Mouse (Mus musculus): Measurements from ENCODE around the gene Senp6. TPM values are rescaled to one million over a fixed set of nuclear protein-coding genes. Genes with fewer than 3 reads are reported as not detected.

Senp6 gene
- polyA plus RNA-seq, 1 experiment from 2014 or later, result 78.7 TPM

GRCm38 (mm10) chr9:80180771-80181170 is 114.1 kb downstream of the Senp6 start:
- Histone ChIP-seq H3K4me1 (ENCODE audit: control insufficient read depth, insufficient read depth, low read length) (no peaks in the 10 kb centered on the region), H3K36me3 (ENCODE audit: control insufficient read depth, insufficient read depth, low read length) (no peaks in the 10 kb centered on the region), H3K9ac (replicated peaks; ENCODE audit: low read depth, low read length) (no peak overlapping the region), H3K9me3 (ENCODE audit: control insufficient read depth, low read depth, low read length) (no peaks in the 10 kb centered on the region), H3K4me3 (ENCODE audit: low read depth, low read length) (no peak overlapping the region), H3K4me2 (replicated peaks; ENCODE audit: low read depth, low read length) (no peak overlapping the region), H3K27me3 (ENCODE audit: control insufficient read depth, insufficient read depth, low read length) (no peaks in the 10 kb centered on the region), H3K27ac (ENCODE audit: low read length) (no peak overlapping the region)
- 79% methylated on average over 5 of the region's 5 CpGs for WGBS
- ATAC-seq (ENCODE audit: insufficient number of reproducible peaks, insufficient read depth, low FRiP score, low read depth), result no peak

- Histone ChIP-seq H3K4me2 (replicated peaks; ENCODE audit: low read depth, low read length) (no peak overlapping the region), H3K27ac (ENCODE audit: low read length) (no peak overlapping the region), H3K36me3 (ENCODE audit: control insufficient read depth, insufficient read depth, low read length) (no peaks in the 10 kb centered on the region), H3K9ac (replicated peaks; ENCODE audit: low read depth, low read length) (no peak overlapping the region), H3K4me3 (ENCODE audit: low read depth, low read length) (no peak overlapping the region), H3K27me3 (ENCODE audit: control insufficient read depth, insufficient read depth, low read length) (no peaks in the 10 kb centered on the region), H3K9me3 (ENCODE audit: control insufficient read depth, low read depth, low read length) (no peaks in the 10 kb centered on the region), H3K4me1 (ENCODE audit: control insufficient read depth, insufficient read depth, low read length) (no peaks in the 10 kb centered on the region)
- no peak for ATAC-seq (ENCODE audit: insufficient number of reproducible peaks, insufficient read depth, low FRiP score, low read depth)
- WGBS, result 87% methylated on average over 1 of the region's 1 CpGs
Measured at GRCm38 (mm10) chr9:80181692-80182091, 115.0 kb downstream of the Senp6 start.

GRCm38 (mm10) chr9:80184138-80184537 is 117.4 kb downstream of the Senp6 start:
- Histone ChIP-seq H3K9ac (replicated peaks; ENCODE audit: low read depth, low read length) (no peak overlapping the region), H3K27ac (ENCODE audit: low read length) (no peak overlapping the region), H3K27me3 (ENCODE audit: control insufficient read depth, insufficient read depth, low read length) (no peaks in the 10 kb centered on the region), H3K9me3 (ENCODE audit: control insufficient read depth, low read depth, low read length) (no peaks in the 10 kb centered on the region), H3K4me1 (ENCODE audit: control insufficient read depth, insufficient read depth, low read length) (no peaks in the 10 kb centered on the region), H3K4me2 (replicated peaks; ENCODE audit: low read depth, low read length) (no peak overlapping the region), H3K36me3 (ENCODE audit: control insufficient read depth, insufficient read depth, low read length) (no peaks in the 10 kb centered on the region), H3K4me3 (ENCODE audit: low read depth, low read length) (no peak overlapping the region)
- 85% methylated on average over 5 of the region's 5 CpGs for WGBS
- ATAC-seq (ENCODE audit: insufficient number of reproducible peaks, insufficient read depth, low FRiP score, low read depth), result no peak

GRCm38 (mm10) chr9:80185737-80186136 is 119.0 kb downstream of the Senp6 start:
- H3K4me1 ChIP-seq (ENCODE audit: control insufficient read depth, insufficient read depth, low read length), result no peaks in the 10 kb centered on the region
- H3K36me3 ChIP-seq (ENCODE audit: control insufficient read depth, insufficient read depth, low read length), result no peaks in the 10 kb centered on the region
- no peak overlapping the region for H3K4me2 ChIP-seq (replicated peaks; ENCODE audit: low read depth, low read length)
- no peak overlapping the region for H3K4me3 ChIP-seq (ENCODE audit: low read depth, low read length)
- 67% methylated on average over 3 of the region's 3 CpGs for WGBS
- H3K27ac ChIP-seq (ENCODE audit: low read length), result no peak overlapping the region
- H3K9me3 ChIP-seq (ENCODE audit: control insufficient read depth, low read depth, low read length), result no peaks in the 10 kb centered on the region
- ATAC-seq (ENCODE audit: insufficient number of reproducible peaks, insufficient read depth, low FRiP score, low read depth), result no peak
- H3K9ac ChIP-seq (replicated peaks; ENCODE audit: low read depth, low read length), result no peak overlapping the region
- no peaks in the 10 kb centered on the region for H3K27me3 ChIP-seq (ENCODE audit: control insufficient read depth, insufficient read depth, low read length)

- ATAC-seq (ENCODE audit: insufficient number of reproducible peaks, insufficient read depth, low FRiP score, low read depth), result no peak
- Histone ChIP-seq H3K9ac (replicated peaks; ENCODE audit: low read depth, low read length) (no peak overlapping the region), H3K4me2 (replicated peaks; ENCODE audit: low read depth, low read length) (no peak overlapping the region), H3K27me3 (ENCODE audit: control insufficient read depth, insufficient read depth, low read length) (no peaks in the 10 kb centered on the region), H3K4me3 (ENCODE audit: low read depth, low read length) (no peak overlapping the region), H3K27ac (ENCODE audit: low read length) (no peak overlapping the region), H3K9me3 (ENCODE audit: control insufficient read depth, low read depth, low read length) (no peaks in the 10 kb centered on the region), H3K36me3 (ENCODE audit: control insufficient read depth, insufficient read depth, low read length) (no peaks in the 10 kb centered on the region), H3K4me1 (ENCODE audit: control insufficient read depth, insufficient read depth, low read length) (no peaks in the 10 kb centered on the region)
- 93% methylated on average over 8 of the region's 8 CpGs for WGBS
Measured at GRCm38 (mm10) chr9:80186693-80187092, 120.0 kb downstream of the Senp6 start.

GRCm38 (mm10) chr9:80188324-80188893 is 121.7 kb downstream of the Senp6 start:
- no peaks in the 10 kb centered on the region for H3K4me1 ChIP-seq (ENCODE audit: control insufficient read depth, insufficient read depth, low read length)
- H3K36me3 ChIP-seq (ENCODE audit: control insufficient read depth, insufficient read depth, low read length), result no peaks in the 10 kb centered on the region
- ATAC-seq (ENCODE audit: insufficient number of reproducible peaks, insufficient read depth, low FRiP score, low read depth), result no peak
- no peak overlapping the region for H3K9ac ChIP-seq (replicated peaks; ENCODE audit: low read depth, low read length)
- no peak overlapping the region for H3K4me2 ChIP-seq (replicated peaks; ENCODE audit: low read depth, low read length)
- no peaks in the 10 kb centered on the region for H3K9me3 ChIP-seq (ENCODE audit: control insufficient read depth, low read depth, low read length)
- H3K4me3 ChIP-seq (ENCODE audit: low read depth, low read length), result no peak overlapping the region
- H3K27ac ChIP-seq (ENCODE audit: low read length), result no peak overlapping the region
- 62% methylated on average over 5 of the region's 5 CpGs for WGBS
- no peaks in the 10 kb centered on the region for H3K27me3 ChIP-seq (ENCODE audit: control insufficient read depth, insufficient read depth, low read length)

- H3K4me3 ChIP-seq (ENCODE audit: low read depth, low read length), result no peak overlapping the region
- WGBS, result 79% methylated on average over 6 of the region's 6 CpGs
- H3K9me3 ChIP-seq (ENCODE audit: control insufficient read depth, low read depth, low read length), result no peaks in the 10 kb centered on the region
- H3K4me1 ChIP-seq (ENCODE audit: control insufficient read depth, insufficient read depth, low read length), result 0 out of 2 replicates have a peak, but pooled peaks cover 5% of the 10 kb centered on the region
- no peak overlapping the region for H3K4me2 ChIP-seq (replicated peaks; ENCODE audit: low read depth, low read length)
- H3K27ac ChIP-seq (ENCODE audit: low read length), result no peak overlapping the region
- H3K27me3 ChIP-seq (ENCODE audit: control insufficient read depth, insufficient read depth, low read length), result no peaks in the 10 kb centered on the region
- no peaks in the 10 kb centered on the region for H3K36me3 ChIP-seq (ENCODE audit: control insufficient read depth, insufficient read depth, low read length)
- ATAC-seq (ENCODE audit: insufficient number of reproducible peaks, insufficient read depth, low FRiP score, low read depth), result no peak
- no peak overlapping the region for H3K9ac ChIP-seq (replicated peaks; ENCODE audit: low read depth, low read length)
Measured at GRCm38 (mm10) chr9:80191240-80191639, 124.5 kb downstream of the Senp6 start.

GRCm38 (mm10) chr9:80192324-80192723 is 125.6 kb downstream of the Senp6 start:
- Histone ChIP-seq H3K9me3 (ENCODE audit: control insufficient read depth, low read depth, low read length) (no peaks in the 10 kb centered on the region), H3K4me1 (ENCODE audit: control insufficient read depth, insufficient read depth, low read length) (peaks cover 10% of the 10 kb centered on the region; the same call in 1 of the 2 replicates), H3K4me3 (ENCODE audit: low read depth, low read length) (no peak overlapping the region), H3K27me3 (ENCODE audit: control insufficient read depth, insufficient read depth, low read length) (no peaks in the 10 kb centered on the region), H3K36me3 (ENCODE audit: control insufficient read depth, insufficient read depth, low read length) (no peaks in the 10 kb centered on the region), H3K4me2 (replicated peaks; ENCODE audit: low read depth, low read length) (no peak overlapping the region), H3K27ac (ENCODE audit: low read length) (peak overlapping the region; percentile 44; the same call in 1 of the 2 replicates), H3K9ac (replicated peaks; ENCODE audit: low read depth, low read length) (no peak overlapping the region)
- WGBS, result 58% methylated on average over 10 of the region's 10 CpGs
- ATAC-seq (ENCODE audit: insufficient number of reproducible peaks, insufficient read depth, low FRiP score, low read depth), result peak; percentile 80; the same call in 1 of the 2 replicates

GRCm38 (mm10) chr9:80194446-80194845 is 127.7 kb downstream of the Senp6 start:
- no peak for ATAC-seq (ENCODE audit: insufficient number of reproducible peaks, insufficient read depth, low FRiP score, low read depth)
- H3K9me3 ChIP-seq (ENCODE audit: control insufficient read depth, low read depth, low read length), result no peaks in the 10 kb centered on the region
- WGBS, result 70% methylated on average over 6 of the region's 6 CpGs
- no peak overlapping the region for H3K4me3 ChIP-seq (ENCODE audit: low read depth, low read length)
- no peak overlapping the region for H3K27ac ChIP-seq (ENCODE audit: low read length)
- no peaks in the 10 kb centered on the region for H3K36me3 ChIP-seq (ENCODE audit: control insufficient read depth, insufficient read depth, low read length)
- H3K9ac ChIP-seq (replicated peaks; ENCODE audit: low read depth, low read length), result no peak overlapping the region
- H3K4me2 ChIP-seq (replicated peaks; ENCODE audit: low read depth, low read length), result no peak overlapping the region
- H3K27me3 ChIP-seq (ENCODE audit: control insufficient read depth, insufficient read depth, low read length), result no peaks in the 10 kb centered on the region
- H3K4me1 ChIP-seq (ENCODE audit: control insufficient read depth, insufficient read depth, low read length), result peaks cover 10% of the 10 kb centered on the region; the same call in 1 of the 2 replicates

Measured in stomach, embryonic 14.5 days (tissue).